Mouse (Mus musculus) midbrain, embryonic 10.5 days (tissue): ENCODE results near the gene Diablo. TPM values are rescaled to one million over a fixed set of nuclear protein-coding genes. Genes with fewer than 3 reads are reported as not detected.

Experiments used
- DNase-seq: peaks from one replicate; pipeline ENCODE4 v3.0.0-alpha.2; 2017; ENCODE audit warnings: low spot score
- H3K27ac ChIP-seq: fragments of 300-500 bp; sonication (generic); replicated peaks from 2 replicates; pipeline ENCODE4 v1.5.1; 2016; ENCODE audit warnings: mild to moderate bottlenecking
- H3K27me3 ChIP-seq: fragments of 300-500 bp; sonication (generic); 2 replicates; pipeline ENCODE4 v1.6.1; 2016; ENCODE audit warnings: low read depth, mild to moderate bottlenecking; ENCODE audit not compliant: poor library complexity, severe bottlenecking
- H3K36me3 ChIP-seq: fragments of 300-500 bp; sonication (generic); 2 replicates; pipeline ENCODE4 v1.6.1; 2016; ENCODE audit warnings: mild to moderate bottlenecking, moderate library complexity
- H3K4me1 ChIP-seq: fragments of 300-500 bp; sonication (generic); 2 replicates; pipeline ENCODE4 v1.6.1; 2016
- H3K4me3 ChIP-seq: fragments of 300-500 bp; sonication (generic); 2 replicates; pipeline ENCODE4 v1.5.1; 2016; ENCODE audit warnings: mild to moderate bottlenecking, moderate library complexity
- H3K9me3 ChIP-seq: fragments of 300-500 bp; sonication (generic); replicated peaks from 2 replicates; pipeline ENCODE4 v1.6.1; 2016; ENCODE audit warnings: mild to moderate bottlenecking
- WGBS: fragments of 180-500 bp; shearing (Covaris S2); methylation state at CpG from one replicate; pipeline ENCODE4 v1.1.7; 2016; 5-methylcytosine and 5-hydroxymethylcytosine counted together
- microRNA-seq: library from miRNA; unstranded; fragments of <30 nt; microRNA quantifications from one replicate; pipeline ENCODE4, GENCODE M21; 2017
- polyA plus RNA-seq: library from polyadenylated mRNA; unstranded; fragments of >200 nt; fragmentation: Nextera tagmentation; extraction: Ambion mirVana; gene quantifications from 2 replicates; pipeline ENCODE4 v1.2.1, GENCODE M21; 2016

Gene Diablo
- polyA plus RNA-seq, 1 experiment from 2014 or later: 157 TPM

DNA sequence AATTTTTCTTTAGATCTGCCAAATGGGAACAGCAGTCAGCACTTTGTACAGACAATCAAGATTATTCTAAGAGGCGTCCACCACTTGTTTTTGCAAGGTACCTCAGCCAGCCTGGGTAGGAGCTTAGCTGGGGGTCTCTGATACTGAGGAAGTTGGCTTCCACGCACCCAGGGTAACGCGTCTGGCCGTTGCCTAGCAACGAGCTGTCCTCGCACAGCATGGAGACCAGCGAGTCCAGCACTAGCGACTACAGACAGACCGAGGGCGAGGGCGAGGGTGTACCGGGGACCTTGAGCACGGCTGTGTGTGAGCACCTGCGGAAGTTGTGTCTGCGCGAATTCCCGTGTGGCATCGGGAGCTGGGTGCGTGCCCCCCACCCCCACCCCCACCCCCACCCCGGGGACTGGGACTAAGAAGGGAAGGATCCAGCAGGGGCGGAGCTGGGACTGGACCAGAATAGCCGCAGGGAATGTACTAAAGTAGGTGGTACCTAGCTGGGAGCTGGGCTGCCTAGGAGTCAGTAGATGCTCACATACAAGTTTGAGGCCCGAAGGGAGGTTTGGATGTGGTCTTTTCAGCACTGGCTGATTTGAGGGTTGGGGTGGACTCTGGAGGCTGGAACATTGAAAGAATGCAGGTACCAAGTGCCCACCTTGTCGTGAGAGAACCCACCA, 34.7 kb downstream of the Diablo start, which contains the start of the genes Lrrc43 and Il31:
Lrrc43 (plus strand) TSS at position 194 of the 674 bp plus-strand sequence.
Il31 (minus strand) TSS at position 378 of the 674 bp plus-strand sequence.
- H3K27ac ChIP-seq: 0 out of 2 replicates have a peak within 1 kb of the TSS, but pooled peaks have one; percentile 42
- no peaks in the 10 kb centered on the region for H3K36me3 ChIP-seq
- H3K27me3 ChIP-seq: peaks cover 12% of the 10 kb centered on the region
- H3K4me1 ChIP-seq: peaks cover 13% of the 10 kb centered on the region
- no peaks in the 10 kb centered on the region for H3K9me3 ChIP-seq
- WGBS: 9% methylated on average over 25 of the region's 25 CpGs
- peak; percentile 63 for DNase-seq
- H3K4me3 ChIP-seq: peak within 1 kb of the TSS; percentile 51

GRCm38 (mm10) chr5:123487659-123488395, 36.1 kb downstream of the Diablo start:
- no peak for DNase-seq
- no peaks in the 10 kb centered on the region for H3K9me3 ChIP-seq
- H3K27me3 ChIP-seq: peaks cover 12% of the 10 kb centered on the region
- WGBS: 86% methylated on average over 11 of the region's 11 CpGs
- no peak overlapping the region for H3K4me3 ChIP-seq
- H3K36me3 ChIP-seq: no peaks in the 10 kb centered on the region
- peaks cover 13% of the 10 kb centered on the region for H3K4me1 ChIP-seq
- no peak overlapping the region for H3K27ac ChIP-seq

- Histone ChIP-seq H3K36me3 (no peaks in the 10 kb centered on the region), H3K9me3 (no peaks in the 10 kb centered on the region), H3K27ac (no peak overlapping the region), H3K27me3 (no peaks in the 10 kb centered on the region), H3K4me1 (peaks cover 5% of the 10 kb centered on the region; the same call in 1 of the 2 replicates), H3K4me3 (no peak overlapping the region)
- no peak for DNase-seq
- 79% methylated on average over 5 of the region's 5 CpGs for WGBS
These were observed 50.2 kb downstream of the Diablo start for GRCm38 (mm10) chr5:123473817-123474216.

DNA sequence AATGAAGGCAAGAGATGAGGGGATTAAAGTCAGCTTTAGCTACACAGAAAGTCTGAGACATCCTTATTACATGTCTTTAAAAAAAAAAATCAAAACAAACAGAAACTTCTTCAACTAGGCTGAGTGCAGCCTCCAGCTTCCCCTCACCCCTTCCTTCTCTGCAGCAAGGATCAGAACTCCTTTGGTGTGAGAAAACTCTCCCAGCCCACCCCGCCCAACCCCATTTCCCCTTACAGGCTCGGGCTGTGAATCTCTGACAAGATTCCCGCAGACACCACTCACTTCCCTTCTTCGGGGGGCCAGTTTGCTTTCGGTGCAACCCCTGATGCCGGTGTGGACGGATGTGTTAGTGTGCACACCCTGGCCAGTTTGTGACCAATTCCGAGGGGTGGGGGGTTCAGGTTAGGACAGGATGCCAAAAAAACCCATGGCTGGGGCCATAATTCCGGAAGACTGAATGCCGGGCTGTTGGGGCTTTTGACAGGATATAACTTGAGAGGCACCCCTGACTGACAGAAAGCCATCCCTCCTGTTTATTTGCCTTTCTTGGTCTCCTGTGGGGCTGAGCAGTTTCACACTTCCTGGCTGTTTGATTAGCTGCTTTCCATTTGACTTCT, 53.1 kb downstream of the Diablo start:
- Histone ChIP-seq H3K27me3 (no peaks in the 10 kb centered on the region), H3K36me3 (no peaks in the 10 kb centered on the region), H3K9me3 (no peaks in the 10 kb centered on the region), H3K4me3 (no peak overlapping the region), H3K27ac (peak overlapping the region; percentile 42; the same call in 1 of the 2 replicates), H3K4me1 (peaks cover 5% of the 10 kb centered on the region; the same call in 1 of the 2 replicates)
- peak; percentile 29 for DNase-seq
- 65% methylated on average over 10 of the region's 10 CpGs for WGBS

DNA sequence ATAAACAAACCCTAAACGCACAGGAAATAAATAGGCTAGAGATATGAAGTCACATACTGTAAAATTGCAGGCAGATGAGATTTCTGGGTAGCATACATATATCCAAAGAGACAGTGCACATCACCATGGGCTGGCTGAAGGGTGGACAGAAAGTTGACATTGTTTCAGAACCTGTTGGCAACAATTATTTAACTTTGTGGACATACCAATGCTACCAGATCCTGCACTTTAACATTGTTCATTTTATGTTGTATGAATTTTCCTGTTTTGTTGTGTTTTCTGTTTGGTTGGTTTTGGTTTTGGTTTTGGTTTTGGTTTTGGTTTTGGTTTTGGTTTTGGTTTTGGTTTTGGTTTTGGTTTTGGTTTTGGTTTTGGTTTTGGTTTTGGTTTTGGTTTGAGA, 59.3 kb downstream of the Diablo start:
- Histone ChIP-seq H3K27me3 (no peaks in the 10 kb centered on the region), H3K4me3 (no peak overlapping the region), H3K27ac (no peak overlapping the region), H3K4me1 (no peaks in the 10 kb centered on the region), H3K36me3 (no peaks in the 10 kb centered on the region), H3K9me3 (no peaks in the 10 kb centered on the region)
- 80% methylated on average over 1 of the region's 1 CpGs for WGBS
- DNase-seq: no peak

DNA sequence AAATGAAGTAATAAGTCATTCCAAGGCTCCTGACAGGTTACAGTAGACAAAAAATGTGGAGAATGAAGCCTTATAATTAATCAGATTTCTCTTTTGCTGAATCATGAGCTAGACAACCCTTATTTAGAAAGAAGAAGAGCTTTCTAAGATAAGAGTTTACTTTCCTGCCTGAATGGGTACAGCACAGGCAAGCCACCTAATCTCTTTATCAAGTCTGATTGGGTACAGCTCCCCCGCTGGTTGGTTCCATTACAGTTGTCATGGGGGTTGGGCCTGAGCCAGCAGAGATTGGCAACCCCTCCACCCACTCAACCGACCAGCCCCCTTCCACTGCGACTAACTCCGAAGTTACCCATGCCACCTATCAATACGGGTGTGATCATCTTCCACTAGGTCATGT, 62.6 kb downstream of the Diablo start:
- peaks cover 2% of the 10 kb centered on the region; the same call in 1 of the 2 replicates for H3K36me3 ChIP-seq
- no peaks in the 10 kb centered on the region for H3K27me3 ChIP-seq
- H3K4me3 ChIP-seq: no peak overlapping the region
- H3K4me1 ChIP-seq: no peaks in the 10 kb centered on the region
- H3K27ac ChIP-seq: no peak overlapping the region
- H3K9me3 ChIP-seq: no peaks in the 10 kb centered on the region
- DNase-seq: no peak
- WGBS: 45% methylated on average over 5 of the region's 5 CpGs

Small RNA genes within 50 kb of the gene (microRNA-seq; reads per million reads assigned to microRNA genes)
- gene Mir7647: 2.7 reads per million

Other genes with a start within 250 kb of the Diablo start
- gene Bcl7a, start 180.3 kb downstream of the Diablo start, polyA plus RNA-seq: 35.3 and 44.6 TPM in 2 replicates
- 16.0 and 16.7 TPM in 2 replicates for gene Mlxip, start 129.4 kb downstream of the Diablo start, polyA plus RNA-seq
- not detected in 2 replicates for gene Lrrc43, start 34.9 kb downstream of the Diablo start, polyA plus RNA-seq
- gene Il31, start 34.7 kb downstream of the Diablo start, polyA plus RNA-seq: not detected in 2 replicates
- gene B3gnt4, start 13.7 kb downstream of the Diablo start, polyA plus RNA-seq: 0.83 and 2.1 TPM in 2 replicates
- not detected in 2 replicates for gene Gm49027, start 1.3 kb upstream of the Diablo start, polyA plus RNA-seq
- 30.4 and 34.1 TPM in 2 replicates for gene Vps33a, start 48.9 kb upstream of the Diablo start, polyA plus RNA-seq
- gene Clip1, start 160.4 kb upstream of the Diablo start, polyA plus RNA-seq: 51.3 and 55.8 TPM in 2 replicates
- gene Zcchc8, start 196.9 kb upstream of the Diablo start, polyA plus RNA-seq: 90.1 and 94.5 TPM in 2 replicates
- 126 and 151 TPM in 2 replicates for gene Rsrc2, start 225.2 kb upstream of the Diablo start, polyA plus RNA-seq
- gene Kntc1, start 225.5 kb upstream of the Diablo start, polyA plus RNA-seq: 45.5 and 47.7 TPM in 2 replicates